Mouse (Mus musculus) heart, embryonic 16.5 days (tissue): ENCODE measurements around the gene Son. TPM values are rescaled to one million over a fixed set of nuclear protein-coding genes. Genes with fewer than 3 reads are reported as not detected.
"Not testable (repeated sequence)": the region's sequence is repeated elsewhere in the genome, so short reads cannot be mapped to it uniquely, and the experiment has no call there.

Experiments
- ATAC-seq: fragments of 200-750 bp; cut with Nextera tagmentation; replicated peaks from 2 replicates; pipeline ENCODE4 v1.8.0; 2017; ENCODE audit warnings: moderate number of reproducible peaks; ENCODE audit not compliant: insufficient read depth, low FRiP score; ENCODE audit errors: extremely low read depth
- H3K27ac ChIP-seq: fragments of 300-500 bp; sonication (generic); 2 replicates; pipeline ENCODE4 v1.5.1; 2014; ENCODE audit warnings: mild to moderate bottlenecking, low read length, control low read depth, moderate library complexity
- H3K27me3 ChIP-seq: fragments of 300-500 bp; sonication (generic); 2 replicates; pipeline ENCODE4 v1.6.1; 2014; ENCODE audit warnings: low read length, mixed read lengths; ENCODE audit not compliant: control insufficient read depth, insufficient read depth
- H3K36me3 ChIP-seq: fragments of 300-500 bp; sonication (generic); 2 replicates; pipeline ENCODE4 v1.6.1; 2014; ENCODE audit not compliant: control insufficient read depth, insufficient read depth
- H3K4me1 ChIP-seq: fragments of 300-500 bp; sonication (generic); 2 replicates; pipeline ENCODE4 v1.6.1; 2014; ENCODE audit warnings: low read length, mixed read lengths; ENCODE audit not compliant: control insufficient read depth, insufficient read depth
- H3K4me2 ChIP-seq: fragments of 300-500 bp; sonication (generic); 2 replicates; pipeline ENCODE4 v1.6.1; 2014; ENCODE audit warnings: low read depth, mild to moderate bottlenecking, control low read depth, low read length
- H3K4me3 ChIP-seq: fragments of 300-500 bp; sonication (generic); 2 replicates; pipeline ENCODE4 v1.5.1; 2014; ENCODE audit warnings: mild to moderate bottlenecking, control low read depth, low read length
- H3K9ac ChIP-seq: fragments of 300-500 bp; sonication (generic); 2 replicates; pipeline ENCODE4 v1.6.1; 2014; ENCODE audit warnings: low read length, control low read depth
- H3K9me3 ChIP-seq: fragments of 300-500 bp; sonication (generic); replicated peaks from 2 replicates; pipeline ENCODE4 v1.6.1; 2016; ENCODE audit warnings: low read length; ENCODE audit not compliant: control insufficient read depth
- WGBS: fragments of 180-500 bp; shearing (Covaris S2); extraction: QIAGEN DNeasy Blood & Tissue Kit; methylation state at CpG from one replicate; pipeline ENCODE4 v1.1.7; 2014; 5-methylcytosine and 5-hydroxymethylcytosine counted together
- polyA plus RNA-seq: library from polyadenylated mRNA; unstranded; fragments of >200 nt; fragmentation: Nextera tagmentation; extraction: Ambion mirVana; gene quantifications from 2 replicates; pipeline ENCODE4 v1.2.1, GENCODE M21; 2015

The Son gene
- polyA plus RNA-seq, 1 experiment from 2014 or later: 77.4 TPM

DNA sequence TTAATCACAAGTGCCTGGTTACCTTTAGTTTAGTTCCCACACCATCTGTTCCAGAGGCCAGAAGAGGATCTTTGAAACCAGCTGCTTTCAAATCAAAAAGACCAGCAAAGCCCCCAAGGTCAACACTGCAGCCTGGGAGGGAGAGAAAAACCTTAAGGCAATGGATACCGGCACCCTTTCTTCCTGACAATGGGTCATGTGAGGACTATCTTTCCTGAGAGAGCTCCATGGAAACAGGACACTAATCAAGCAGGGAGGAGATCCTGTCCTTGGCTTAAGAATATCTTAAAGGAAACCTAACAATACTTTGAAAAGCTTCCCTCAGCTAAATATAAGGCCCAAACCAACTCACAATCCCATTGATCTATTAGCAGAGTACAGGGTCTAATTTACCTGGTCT, 16.7 kb upstream of the Son start:
- Histone ChIP-seq H3K9ac (no peak overlapping the region), H3K4me2 (no peak overlapping the region), H3K9me3 (no peaks in the 10 kb centered on the region), H3K4me1 (no peaks in the 10 kb centered on the region), H3K36me3 (peaks cover 43% of the 10 kb centered on the region), H3K27me3 (no peaks in the 10 kb centered on the region), H3K4me3 (no peak overlapping the region), H3K27ac (no peak overlapping the region)
- no peak for ATAC-seq
- 57% methylated on average over 1 of the region's 1 CpGs for WGBS

DNA sequence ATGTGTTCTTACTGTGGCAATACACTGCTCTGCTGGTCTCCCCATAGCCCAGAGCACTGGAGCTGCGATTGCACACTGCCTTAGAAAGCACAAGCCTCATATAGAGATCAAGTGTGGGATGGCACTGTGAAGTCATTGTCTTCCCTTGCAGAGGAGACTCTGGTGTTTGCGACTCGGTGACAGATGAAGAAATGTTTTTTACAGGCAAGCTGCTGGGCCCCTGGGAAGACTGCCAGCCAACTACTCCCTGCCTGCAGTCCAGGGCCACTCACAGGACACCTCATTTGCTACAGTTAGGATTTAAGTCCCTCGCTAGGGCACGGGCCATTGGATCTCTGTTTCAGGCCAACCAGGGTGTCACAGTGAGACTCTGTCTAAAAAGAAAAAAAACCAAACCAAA, 14.9 kb upstream of the Son start:
- no peaks in the 10 kb centered on the region for H3K27me3 ChIP-seq
- no peaks in the 10 kb centered on the region for H3K9me3 ChIP-seq
- H3K9ac ChIP-seq: no peak overlapping the region
- H3K36me3 ChIP-seq: peaks cover 55% of the 10 kb centered on the region
- ATAC-seq: no peak
- WGBS: 65% methylated on average over 5 of the region's 5 CpGs
- no peak overlapping the region for H3K4me2 ChIP-seq
- no peak overlapping the region for H3K27ac ChIP-seq
- H3K4me3 ChIP-seq: no peak overlapping the region
- no peaks in the 10 kb centered on the region for H3K4me1 ChIP-seq

DNA sequence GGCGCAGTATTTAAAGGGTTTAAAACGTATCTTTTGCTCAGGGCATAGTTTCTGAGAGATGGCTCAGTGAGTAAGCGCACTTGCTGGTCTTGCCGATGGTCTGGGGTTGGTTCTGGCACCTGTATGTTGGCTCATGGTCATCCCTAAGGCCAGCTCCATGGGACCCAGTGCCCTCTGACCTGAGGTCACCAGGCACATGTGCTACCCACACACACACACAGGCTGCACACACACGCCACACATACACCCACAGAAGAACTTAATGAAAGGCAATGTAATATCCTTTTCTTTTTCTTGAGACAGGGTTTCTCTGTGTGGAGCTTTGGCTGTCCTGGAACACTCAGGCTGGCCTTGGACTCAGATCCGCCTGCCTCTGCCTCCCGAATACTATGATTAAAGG, 14.4 kb upstream of the Son start:
- Histone ChIP-seq H3K9ac (no peak overlapping the region), H3K36me3 (peaks cover 56% of the 10 kb centered on the region), H3K4me3 (no peak overlapping the region), H3K4me2 (no peak overlapping the region), H3K9me3 (no peaks in the 10 kb centered on the region), H3K4me1 (no peaks in the 10 kb centered on the region), H3K27me3 (no peaks in the 10 kb centered on the region), H3K27ac (no peak overlapping the region)
- 96% methylated on average over 7 of the region's 7 CpGs for WGBS
- no peak for ATAC-seq

DNA sequence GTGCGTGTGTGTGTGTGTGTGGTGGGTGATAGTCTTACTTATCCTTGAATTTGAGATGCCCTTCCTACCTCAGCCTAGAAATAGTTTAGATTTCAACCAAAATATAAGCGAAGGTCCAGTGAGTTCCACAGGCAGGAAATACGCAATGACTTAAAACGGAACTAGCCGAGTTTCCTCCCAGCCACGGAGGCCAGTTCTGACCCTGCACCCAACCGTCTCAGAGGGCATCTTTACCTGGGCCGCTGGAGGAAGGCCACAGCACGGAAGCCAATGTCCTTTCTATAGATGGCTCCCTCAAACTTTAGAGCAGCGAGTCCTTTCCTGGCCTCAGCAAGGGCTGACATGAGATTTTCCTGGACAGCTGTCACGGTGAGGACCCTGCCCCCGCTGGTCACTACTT, 13.7 kb upstream of the Son start:
- 82% methylated on average over 12 of the region's 12 CpGs for WGBS
- Histone ChIP-seq H3K4me1 (no peaks in the 10 kb centered on the region), H3K27ac (no peak overlapping the region), H3K4me2 (no peak overlapping the region), H3K9ac (no peak overlapping the region), H3K27me3 (no peaks in the 10 kb centered on the region), H3K36me3 (peaks cover 59% of the 10 kb centered on the region), H3K9me3 (no peaks in the 10 kb centered on the region), H3K4me3 (no peak overlapping the region)
- no peak for ATAC-seq

DNA sequence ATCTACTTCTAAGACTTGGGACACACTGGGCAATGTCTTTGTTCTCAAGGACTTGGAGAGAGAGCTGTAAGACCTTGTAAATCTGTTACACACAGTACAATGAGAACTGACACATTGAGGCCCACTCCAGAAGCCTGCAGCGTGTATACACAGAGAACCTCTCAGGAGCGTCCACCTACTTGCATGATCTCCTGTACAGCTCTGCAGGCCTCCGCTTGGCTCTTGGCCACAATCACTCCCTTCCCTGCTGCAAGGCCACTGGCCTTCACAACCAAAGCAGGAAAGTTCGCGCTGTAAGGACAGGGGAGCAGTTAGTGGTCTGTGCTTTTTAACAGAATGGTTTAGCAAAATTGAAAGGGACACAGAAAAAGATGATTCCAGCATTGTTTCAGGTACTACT, 8.1 kb upstream of the Son start:
- H3K4me3 ChIP-seq: no peak overlapping the region
- WGBS: 91% methylated on average over 5 of the region's 5 CpGs
- H3K4me2 ChIP-seq: no peak overlapping the region
- no peaks in the 10 kb centered on the region for H3K4me1 ChIP-seq
- no peaks in the 10 kb centered on the region for H3K9me3 ChIP-seq
- no peak overlapping the region for H3K9ac ChIP-seq
- peaks cover 55% of the 10 kb centered on the region for H3K36me3 ChIP-seq
- no peak for ATAC-seq
- H3K27ac ChIP-seq: no peak overlapping the region
- no peaks in the 10 kb centered on the region for H3K27me3 ChIP-seq

DNA sequence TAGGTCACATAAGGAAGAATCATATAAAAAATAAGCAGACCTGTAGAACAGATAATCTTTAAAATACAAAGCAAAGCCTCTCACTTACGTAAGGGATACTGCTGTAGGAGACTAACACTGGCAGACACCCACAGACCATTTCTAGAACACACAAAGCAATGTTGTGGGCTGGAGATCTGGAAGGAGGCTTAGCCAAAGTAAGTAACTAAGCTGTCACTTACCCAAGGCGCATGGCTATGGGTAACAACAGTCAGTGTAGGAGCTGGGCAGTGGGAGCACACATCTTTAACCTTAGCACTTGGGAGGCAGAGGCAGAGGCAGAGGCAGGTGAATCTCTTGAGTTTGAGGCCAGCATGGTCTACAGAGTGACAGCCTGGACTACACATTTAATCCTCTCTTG, 7.7 kb upstream of the Son start:
- Histone ChIP-seq H3K4me3 (no peak overlapping the region), H3K27me3 (no peaks in the 10 kb centered on the region), H3K9ac (no peak overlapping the region), H3K9me3 (no peaks in the 10 kb centered on the region), H3K4me1 (no peaks in the 10 kb centered on the region), H3K27ac (no peak overlapping the region), H3K36me3 (peaks cover 55% of the 10 kb centered on the region), H3K4me2 (no peak overlapping the region)
- WGBS: 95% methylated on average over 2 of the region's 2 CpGs
- ATAC-seq: no peak

DNA sequence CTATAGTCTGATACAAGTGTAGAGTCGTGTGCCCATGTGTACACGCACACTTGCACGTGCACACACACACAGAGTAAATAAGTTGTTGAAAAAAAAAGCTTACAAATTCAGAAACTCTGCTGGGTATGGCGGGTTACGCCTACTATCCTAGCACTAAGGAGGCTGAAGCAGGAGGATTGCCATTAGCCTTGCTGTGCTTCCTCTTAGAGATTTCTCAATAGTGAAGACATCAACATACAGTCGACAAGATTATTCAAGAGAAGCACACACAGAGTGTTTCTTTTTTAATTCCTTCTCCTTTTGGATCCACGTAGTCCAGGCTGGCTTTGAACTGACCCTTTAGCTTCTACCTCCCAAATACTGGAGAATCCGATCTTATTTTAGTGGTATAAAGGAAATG, 7.1 kb upstream of the Son start:
- Histone ChIP-seq H3K27ac (no peak overlapping the region), H3K27me3 (no peaks in the 10 kb centered on the region), H3K9ac (no peak overlapping the region), H3K4me3 (no peak overlapping the region), H3K36me3 (peaks cover 51% of the 10 kb centered on the region), H3K4me1 (0 out of 2 replicates have a peak, but pooled peaks cover 3% of the 10 kb centered on the region), H3K4me2 (no peak overlapping the region), H3K9me3 (no peaks in the 10 kb centered on the region)
- no peak for ATAC-seq
- WGBS: 90% methylated on average over 8 of the region's 8 CpGs

DNA sequence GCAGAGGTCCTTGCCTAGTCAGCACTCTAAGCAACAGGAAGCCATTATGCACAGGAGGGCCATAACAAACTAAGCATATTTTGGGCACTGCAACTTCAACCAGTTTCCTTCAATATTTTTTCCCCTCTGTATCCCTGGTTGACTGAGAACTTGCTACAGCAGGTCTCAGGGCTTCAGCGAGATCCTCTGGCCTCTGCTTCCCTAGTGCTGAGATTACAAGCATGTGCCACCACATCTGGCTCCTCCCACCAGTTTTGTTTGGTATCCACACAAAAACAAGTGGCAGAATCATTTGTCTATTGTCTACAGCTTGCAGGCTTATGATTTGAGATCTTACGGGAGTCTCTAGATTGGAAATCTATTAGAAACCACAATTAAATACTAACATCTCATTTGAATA, 2.4 kb upstream of the Son start:
- ATAC-seq: no peak
- Histone ChIP-seq H3K4me1 (peaks cover 10% of the 10 kb centered on the region), H3K9me3 (no peaks in the 10 kb centered on the region), H3K4me3 (no peak overlapping the region), H3K36me3 (peaks cover 16% of the 10 kb centered on the region), H3K27me3 (no peaks in the 10 kb centered on the region), H3K9ac (no peak overlapping the region), H3K4me2 (no peak overlapping the region), H3K27ac (no peak overlapping the region)
- WGBS: 75% methylated on average over 2 of the region's 2 CpGs

DNA sequence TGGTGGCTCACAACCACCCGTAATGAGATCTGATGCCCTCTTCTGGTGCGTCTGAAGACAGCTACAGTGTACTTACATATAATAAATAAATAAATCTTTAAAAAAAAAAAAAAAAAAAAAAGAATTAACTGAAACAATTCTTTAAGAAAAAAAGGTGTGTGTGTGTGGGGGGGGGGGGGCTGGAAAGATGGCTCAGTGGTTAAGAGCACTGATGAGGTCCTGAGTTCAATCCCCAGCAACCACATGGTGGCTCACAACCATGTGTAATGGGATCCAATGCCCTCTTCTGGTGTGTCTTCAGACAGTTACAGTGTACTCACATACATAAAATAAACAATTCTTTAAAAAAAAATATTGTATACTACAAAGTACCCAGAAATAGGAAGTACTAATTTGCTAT, 1.9 kb upstream of the Son start:
- H3K27ac ChIP-seq, ATAC-seq, H3K27me3 ChIP-seq, H3K4me2 ChIP-seq, H3K9ac ChIP-seq, H3K9me3 ChIP-seq, H3K4me3 ChIP-seq: not testable (repeated sequence)
- Histone ChIP-seq H3K4me1 (peaks cover 12% of the 10 kb centered on the region), H3K36me3 (peaks cover 16% of the 10 kb centered on the region)
- no CpG with 5 or more reads among the region's 2 CpGs for WGBS
